Mouse (Mus musculus): ENCODE measurements at regions not wholly inside any gene's neighbourhood (a gene's known extent, or its start where the extent isn't known, plus 50 kb on each side); places are given as distances from the start of the nearest gene placed in this dataset.
A peak's percentile ranks its signal among the peaks of the same experiment; 100 is the strongest.
"Not testable (repeated sequence)": the region's sequence is repeated elsewhere in the genome, so short reads cannot be mapped to it uniquely, and the experiment has no call there.

DNA sequence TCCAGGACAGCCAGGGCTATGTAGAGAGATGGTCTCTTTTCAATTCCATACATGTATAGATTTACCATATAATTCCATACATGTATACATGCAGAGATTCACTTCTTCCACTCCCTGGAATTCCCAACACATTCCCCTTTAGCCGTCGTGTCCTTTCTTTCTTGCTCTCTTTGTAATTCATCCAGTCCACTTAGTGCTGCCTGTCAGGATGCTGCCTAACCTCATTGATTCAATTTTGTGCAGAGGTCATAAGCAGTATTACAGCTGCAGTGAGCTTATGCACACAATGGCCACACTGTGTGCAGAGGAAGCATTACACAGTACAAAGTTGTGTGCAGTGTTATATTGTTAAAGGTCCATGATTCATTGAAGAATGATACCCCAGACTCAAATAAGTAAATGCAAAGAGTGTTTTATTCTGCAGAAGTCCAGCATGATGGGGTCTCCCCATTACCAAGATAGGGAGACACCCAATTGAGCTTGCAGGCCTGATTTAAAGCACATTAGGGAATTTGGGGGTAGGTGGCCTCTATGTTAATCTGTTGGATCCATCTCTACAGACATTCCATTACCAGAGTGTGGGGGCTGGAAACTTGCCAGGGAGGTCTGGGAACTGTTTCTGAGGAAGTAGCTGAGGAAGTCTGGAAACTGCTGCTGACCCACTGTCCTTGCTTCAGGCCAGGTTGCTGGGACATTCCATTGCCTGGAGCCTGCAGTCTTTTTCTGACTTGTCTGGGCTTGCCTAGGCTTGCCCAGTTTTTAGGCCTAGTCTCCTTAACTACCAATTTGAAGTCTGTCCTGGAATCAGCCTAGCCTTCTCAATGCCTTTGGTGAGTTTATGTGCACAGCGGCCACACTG is 72.8 kb downstream of the Fam161a start:
- no peaks in the 10 kb centered on the region for H3K36me3 ChIP-seq (ENCODE audit: control insufficient read depth, insufficient read depth, low read length)
- H3K9me3 ChIP-seq (ENCODE audit: control insufficient read depth, low read length) = no peaks in the 10 kb centered on the region
- ATAC-seq (ENCODE audit: low FRiP score, low TSS enrichment) (no peak), DNase-seq (peak; percentile 7)
- no peak overlapping the region for H3K4me3 ChIP-seq (replicated peaks; ENCODE audit: low read depth, low read length)
- no peaks in the 10 kb centered on the region for H3K27me3 ChIP-seq (ENCODE audit: control insufficient read depth, insufficient read depth, low read length)
- 57% methylated on average over 3 of the region's 3 CpGs for WGBS
- H3K4me2 ChIP-seq (ENCODE audit: low read length) = no peak overlapping the region
- H3K4me1 ChIP-seq (ENCODE audit: control insufficient read depth, insufficient read depth, low read length) = no peaks in the 10 kb centered on the region
- no peak overlapping the region for H3K27ac ChIP-seq (replicated peaks; ENCODE audit: low read depth, low read length)
- H3K9ac ChIP-seq (replicated peaks; ENCODE audit: low read length) = no peak overlapping the region

DNA sequence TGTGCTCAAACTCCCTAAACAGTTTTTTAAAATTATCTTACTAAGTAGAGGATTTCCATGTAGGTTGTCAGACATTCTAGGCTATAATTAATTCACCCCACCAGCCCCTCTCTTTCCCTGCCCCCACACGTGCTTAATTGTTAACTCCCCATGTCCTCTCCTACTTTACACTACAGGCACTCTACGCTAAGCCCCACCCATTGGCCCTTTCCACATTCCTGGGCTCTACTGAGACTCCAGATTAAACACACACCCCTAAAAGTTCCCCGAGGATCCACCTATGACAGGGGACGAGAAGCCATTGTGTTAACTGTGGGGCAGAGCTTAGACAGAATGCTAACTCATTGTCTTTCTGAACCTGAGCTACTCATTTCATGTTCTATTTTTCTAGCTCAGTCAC is 74.3 kb downstream of the Fam161a start:
- no peak for ATAC-seq (ENCODE audit: low FRiP score, low TSS enrichment)
- 58% methylated on average over 4 of the region's 4 CpGs for WGBS

DNA sequence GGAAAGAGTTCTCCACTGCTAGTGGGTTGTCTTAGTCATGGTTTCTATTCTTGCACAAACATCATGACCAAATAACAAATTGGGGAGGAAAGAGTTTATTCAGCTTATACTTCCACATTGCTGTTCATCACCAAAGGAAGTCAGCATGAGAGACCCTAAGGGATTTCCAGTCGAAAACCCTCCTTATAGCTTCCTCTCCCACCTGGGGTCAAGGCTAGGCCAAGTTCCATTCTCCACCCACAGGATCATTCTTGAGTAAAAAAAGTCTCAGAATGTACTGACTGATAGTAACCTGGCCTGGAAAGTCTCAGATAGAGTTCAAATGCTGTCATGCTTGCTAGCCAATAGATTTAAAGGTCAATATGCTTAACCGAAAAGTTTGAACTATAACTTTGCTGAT is 76.5 kb downstream of the Fam161a start:
- H3K9me3 ChIP-seq (ENCODE audit: control insufficient read depth, low read length); ATAC-seq (ENCODE audit: low FRiP score, low TSS enrichment); H3K27me3 ChIP-seq (ENCODE audit: control insufficient read depth, insufficient read depth, low read length); H3K36me3 ChIP-seq (ENCODE audit: control insufficient read depth, insufficient read depth, low read length); H3K27ac ChIP-seq (replicated peaks; ENCODE audit: low read depth, low read length); H3K9ac ChIP-seq (replicated peaks; ENCODE audit: low read length); H3K4me2 ChIP-seq (ENCODE audit: low read length); H3K4me1 ChIP-seq (ENCODE audit: control insufficient read depth, insufficient read depth, low read length); H3K4me3 ChIP-seq (replicated peaks; ENCODE audit: low read depth, low read length); DNase-seq: not testable (repeated sequence)
- 91% methylated on average over 2 of the region's 2 CpGs for WGBS

More for the DNA sequence above, 74.3 kb downstream of the Fam161a start:
- Histone ChIP-seq H3K9ac (replicated peaks; ENCODE audit: low read length) (no peak overlapping the region), H3K36me3 (ENCODE audit: control insufficient read depth, insufficient read depth, low read length) (no peaks in the 10 kb centered on the region), H3K4me1 (ENCODE audit: control insufficient read depth, insufficient read depth, low read length) (no peaks in the 10 kb centered on the region), H3K27me3 (ENCODE audit: control insufficient read depth, insufficient read depth, low read length) (no peaks in the 10 kb centered on the region), H3K4me2 (ENCODE audit: low read length) (no peak overlapping the region), H3K4me3 (replicated peaks; ENCODE audit: low read depth, low read length) (no peak overlapping the region), H3K9me3 (ENCODE audit: control insufficient read depth, low read length) (no peaks in the 10 kb centered on the region), H3K27ac (replicated peaks; ENCODE audit: low read depth, low read length) (no peak overlapping the region)
- DNase-seq = no peak

DNA sequence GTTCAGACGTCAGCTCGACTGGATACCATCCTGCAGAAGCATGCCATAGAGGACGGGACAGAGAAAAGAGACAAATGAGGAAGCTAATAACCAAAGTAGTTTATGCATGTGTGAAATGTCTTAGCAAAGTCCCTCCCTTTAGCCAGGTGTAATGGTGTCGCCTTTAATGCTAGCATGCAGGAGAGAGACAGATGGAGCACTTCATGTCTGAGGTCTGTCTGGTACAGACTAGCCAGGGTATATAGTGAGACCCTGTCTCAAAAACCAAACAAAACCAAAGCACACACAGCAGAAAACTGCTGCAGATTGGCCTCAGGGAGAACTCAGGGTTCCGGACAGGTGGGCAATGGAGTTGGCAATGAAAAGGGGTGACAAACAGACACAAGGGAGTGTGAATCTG is 88.0 kb downstream of the Fam161a start:
- ATAC-seq (ENCODE audit: low FRiP score, low TSS enrichment) = no peak
- WGBS = 88% methylated on average over 5 of the region's 5 CpGs

DNA sequence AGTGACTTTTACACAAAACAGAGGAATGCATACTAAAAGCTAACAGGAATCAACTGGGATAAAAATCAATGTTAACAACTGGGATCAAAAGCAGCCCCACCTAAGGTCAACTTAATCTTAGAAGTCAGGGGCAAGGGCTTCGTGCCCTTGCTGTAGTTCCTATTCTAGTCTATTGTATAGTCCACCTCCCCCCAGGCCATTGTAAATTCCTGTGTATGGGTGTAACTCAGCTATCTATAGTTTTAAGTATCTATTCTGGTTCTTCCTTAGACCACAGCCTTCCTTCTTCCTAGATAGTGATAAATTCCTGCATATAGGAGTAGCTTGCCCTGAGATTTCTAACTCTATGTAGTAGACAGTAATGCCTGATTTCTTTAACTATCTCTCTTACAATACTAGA is 88.4 kb downstream of the Fam161a start:
- 52% methylated on average over 1 of the region's 1 CpGs for WGBS
- not testable (repeated sequence) for H3K9ac ChIP-seq (replicated peaks; ENCODE audit: low read length)

More for the DNA sequence above, 88.0 kb downstream of the Fam161a start:
- no peaks in the 10 kb centered on the region for H3K27me3 ChIP-seq (ENCODE audit: control insufficient read depth, insufficient read depth, low read length)
- no peaks in the 10 kb centered on the region for H3K4me1 ChIP-seq (ENCODE audit: control insufficient read depth, insufficient read depth, low read length)
- no peak overlapping the region for H3K4me2 ChIP-seq (ENCODE audit: low read length)
- DNase-seq = no peak
- H3K36me3 ChIP-seq (ENCODE audit: control insufficient read depth, insufficient read depth, low read length) = no peaks in the 10 kb centered on the region
- no peak overlapping the region for H3K9ac ChIP-seq (replicated peaks; ENCODE audit: low read length)
- no peak overlapping the region for H3K27ac ChIP-seq (replicated peaks; ENCODE audit: low read depth, low read length)
- no peak overlapping the region for H3K4me3 ChIP-seq (replicated peaks; ENCODE audit: low read depth, low read length)
- 0 out of 2 replicates have a peak, but pooled peaks cover 4% of the 10 kb centered on the region for H3K9me3 ChIP-seq (ENCODE audit: control insufficient read depth, low read length)

DNA sequence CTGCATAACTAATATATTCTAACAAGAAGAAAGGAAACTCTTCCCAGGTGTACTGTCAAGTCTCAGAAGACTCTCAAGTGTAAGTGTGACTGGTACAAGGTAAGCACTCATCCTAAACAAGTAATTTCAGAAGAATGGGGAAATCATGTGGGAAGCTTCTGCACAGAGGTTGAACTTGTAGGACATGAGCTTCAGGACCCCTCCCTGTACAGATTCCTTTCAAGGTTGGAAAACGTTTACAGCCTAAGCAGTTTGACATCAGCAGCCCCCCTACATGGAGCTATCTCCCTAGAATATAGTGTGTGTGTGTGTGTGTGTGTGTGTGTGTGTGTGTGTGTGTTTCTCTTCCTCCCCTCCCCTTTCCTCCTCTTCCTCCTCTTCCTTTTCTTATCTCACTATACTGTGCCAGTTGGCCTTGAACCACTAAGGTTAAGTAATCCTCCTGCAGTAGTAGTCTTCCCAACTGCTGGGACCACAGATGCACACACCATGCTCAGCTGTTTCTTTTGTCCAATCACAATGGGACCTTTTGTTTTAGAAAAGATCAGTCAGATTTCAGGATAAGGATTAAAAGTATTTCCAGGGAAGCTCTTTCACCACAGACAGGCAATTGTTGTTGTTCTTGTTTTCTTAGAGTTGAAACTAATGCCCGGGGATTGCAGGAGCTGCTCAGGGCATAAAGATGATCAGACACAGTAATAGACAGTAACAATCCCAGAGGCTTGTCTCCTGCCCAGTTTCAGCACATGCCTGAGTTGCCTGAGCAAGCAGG is 89.3 kb downstream of the Fam161a start:
- no peaks in the 10 kb centered on the region for H3K36me3 ChIP-seq (ENCODE audit: control insufficient read depth, insufficient read depth, low read length)
- no peaks in the 10 kb centered on the region for H3K27me3 ChIP-seq (ENCODE audit: control insufficient read depth, insufficient read depth, low read length)
- ATAC-seq (ENCODE audit: low FRiP score, low TSS enrichment) (no peak), DNase-seq (no peak)
- WGBS = 54% methylated on average over 2 of the region's 2 CpGs
- no peak overlapping the region for H3K4me2 ChIP-seq (ENCODE audit: low read length)
- no peaks in the 10 kb centered on the region for H3K4me1 ChIP-seq (ENCODE audit: control insufficient read depth, insufficient read depth, low read length)
- 0 out of 2 replicates have a peak, but pooled peaks cover 4% of the 10 kb centered on the region for H3K9me3 ChIP-seq (ENCODE audit: control insufficient read depth, low read length)
- H3K9ac ChIP-seq (replicated peaks; ENCODE audit: low read length) = no peak overlapping the region
- H3K4me3 ChIP-seq (replicated peaks; ENCODE audit: low read depth, low read length) = no peak overlapping the region
- no peak overlapping the region for H3K27ac ChIP-seq (replicated peaks; ENCODE audit: low read depth, low read length)

More for the DNA sequence above, 88.4 kb downstream of the Fam161a start:
- H3K4me3 ChIP-seq (replicated peaks; ENCODE audit: low read depth, low read length); H3K4me1 ChIP-seq (ENCODE audit: control insufficient read depth, insufficient read depth, low read length); ATAC-seq (ENCODE audit: low FRiP score, low TSS enrichment); H3K9me3 ChIP-seq (ENCODE audit: control insufficient read depth, low read length); H3K36me3 ChIP-seq (ENCODE audit: control insufficient read depth, insufficient read depth, low read length); H3K4me2 ChIP-seq (ENCODE audit: low read length); DNase-seq; H3K27ac ChIP-seq (replicated peaks; ENCODE audit: low read depth, low read length); H3K27me3 ChIP-seq (ENCODE audit: control insufficient read depth, insufficient read depth, low read length): not testable (repeated sequence)

DNA sequence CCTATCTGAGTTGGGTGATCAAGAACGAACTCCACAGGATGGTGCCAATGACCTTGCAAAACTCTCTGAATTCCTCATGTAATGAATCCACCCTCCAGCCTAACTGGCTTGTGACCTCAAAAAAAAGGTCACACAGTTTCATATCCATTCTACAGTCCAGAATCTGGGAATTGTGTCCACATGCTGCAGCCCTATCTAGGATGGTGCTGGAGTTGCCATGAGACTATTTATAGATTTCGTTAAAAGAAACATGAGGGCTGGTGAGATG is 89.8 kb downstream of the Fam161a start:
- Histone ChIP-seq H3K36me3 (ENCODE audit: control insufficient read depth, insufficient read depth, low read length) (no peaks in the 10 kb centered on the region), H3K9me3 (ENCODE audit: control insufficient read depth, low read length) (0 out of 2 replicates have a peak, but pooled peaks cover 4% of the 10 kb centered on the region), H3K27ac (replicated peaks; ENCODE audit: low read depth, low read length) (no peak overlapping the region), H3K27me3 (ENCODE audit: control insufficient read depth, insufficient read depth, low read length) (no peaks in the 10 kb centered on the region), H3K4me2 (ENCODE audit: low read length) (no peak overlapping the region), H3K9ac (replicated peaks; ENCODE audit: low read length) (no peak overlapping the region), H3K4me3 (replicated peaks; ENCODE audit: low read depth, low read length) (no peak overlapping the region), H3K4me1 (ENCODE audit: control insufficient read depth, insufficient read depth, low read length) (no peaks in the 10 kb centered on the region)
- WGBS = 82% methylated on average over 2 of the region's 2 CpGs
- DNase-seq = no peak
- ATAC-seq (ENCODE audit: low FRiP score, low TSS enrichment) = no peak

DNA sequence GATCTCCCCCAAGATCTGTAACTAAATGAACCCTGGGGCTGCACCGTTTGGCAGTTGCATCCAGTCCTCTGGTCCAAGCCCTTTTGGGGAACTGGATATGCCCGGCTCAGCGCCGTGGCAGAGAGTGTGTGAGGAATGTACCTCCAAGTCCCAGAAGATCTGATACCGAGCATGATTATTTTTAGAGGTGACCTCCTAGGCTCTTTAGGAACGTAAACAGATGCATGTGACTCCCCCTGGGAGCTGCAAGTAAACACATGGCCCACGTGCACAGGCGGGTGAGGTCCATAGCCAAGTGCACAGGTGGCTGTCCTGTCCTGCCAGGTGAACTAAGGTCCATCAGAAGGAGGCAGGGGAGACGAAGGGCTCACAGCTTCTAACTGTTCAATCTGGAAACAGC is 107.3 kb downstream of the Fam161a start:
- DNase-seq (no peak), ATAC-seq (ENCODE audit: low FRiP score, low TSS enrichment) (no peak)
- no peak overlapping the region for H3K9ac ChIP-seq (replicated peaks; ENCODE audit: low read length)
- H3K9me3 ChIP-seq (ENCODE audit: control insufficient read depth, low read length) = 0 out of 2 replicates have a peak, but pooled peaks cover 8% of the 10 kb centered on the region
- no peaks in the 10 kb centered on the region for H3K36me3 ChIP-seq (ENCODE audit: control insufficient read depth, insufficient read depth, low read length)
- no peaks in the 10 kb centered on the region for H3K27me3 ChIP-seq (ENCODE audit: control insufficient read depth, insufficient read depth, low read length)
- H3K4me3 ChIP-seq (replicated peaks; ENCODE audit: low read depth, low read length) = no peak overlapping the region
- 87% methylated on average over 9 of the region's 9 CpGs for WGBS
- no peaks in the 10 kb centered on the region for H3K4me1 ChIP-seq (ENCODE audit: control insufficient read depth, insufficient read depth, low read length)
- no peak overlapping the region for H3K4me2 ChIP-seq (ENCODE audit: low read length)
- H3K27ac ChIP-seq (replicated peaks; ENCODE audit: low read depth, low read length) = no peak overlapping the region
